Mouse (Mus musculus): ENCODE measurements at regions not wholly inside any gene's neighbourhood (a gene's known extent, or its start where the extent isn't known, plus 50 kb on each side); places are given as distances from the start of the nearest gene placed in this dataset.
"Not testable (repeated sequence)": the region's sequence is repeated elsewhere in the genome, so short reads cannot be mapped to it uniquely, and the experiment has no call there.

DNA sequence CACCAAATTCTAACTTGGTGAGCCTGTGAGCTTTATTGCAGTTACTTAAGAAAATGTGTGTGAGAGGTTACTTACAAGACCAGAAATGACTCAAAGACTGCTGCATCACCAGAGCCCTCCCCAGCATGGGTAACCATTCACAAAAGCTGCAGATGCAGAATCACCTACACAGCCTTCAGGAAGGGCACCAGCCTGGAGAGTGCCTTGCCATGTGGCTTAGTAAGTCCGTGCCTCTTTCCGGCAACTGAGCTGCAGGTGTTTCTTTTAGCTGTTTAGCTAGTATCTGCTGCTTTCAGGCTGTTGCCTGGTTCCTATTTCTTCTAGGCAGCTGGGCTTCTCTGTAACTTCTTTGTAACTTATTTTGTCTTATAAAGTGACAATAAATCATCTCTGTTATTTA lies 213.2 kb upstream of the Stxbp6 start:
- DNase-seq (ENCODE audit: low read depth in 1 of 2, low spot score in 2 of 2), result no peak

DNA sequence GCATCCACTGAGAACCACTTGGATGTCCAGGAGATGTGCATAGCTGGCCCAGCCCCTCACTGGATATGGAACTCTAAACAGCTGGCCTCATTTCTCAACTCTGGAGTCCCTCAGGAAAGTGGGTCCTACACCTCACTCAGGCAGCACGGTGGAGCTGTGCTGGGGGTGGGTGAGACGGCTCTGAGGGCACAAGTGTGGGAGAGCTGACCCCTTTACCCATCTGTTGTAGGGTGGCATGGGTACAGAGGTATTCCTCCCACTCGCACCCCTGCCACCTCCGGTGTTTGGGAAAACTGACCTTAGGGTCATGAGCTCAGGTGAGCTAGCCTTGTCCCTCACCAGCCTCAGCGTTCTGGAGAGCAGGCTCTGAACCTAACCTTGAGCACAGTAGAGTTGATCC lies 181.8 kb upstream of the Stxbp6 start:
- DNase-seq (ENCODE audit: low read depth in 1 of 2, low spot score in 2 of 2), result no peak

- DNase-seq (ENCODE audit: low read depth in 1 of 2, low spot score in 2 of 2), result no peak
These were observed 136.6 kb upstream of the Stxbp6 start for GRCm38 (mm10) chr12:45211131-45211530.

DNA sequence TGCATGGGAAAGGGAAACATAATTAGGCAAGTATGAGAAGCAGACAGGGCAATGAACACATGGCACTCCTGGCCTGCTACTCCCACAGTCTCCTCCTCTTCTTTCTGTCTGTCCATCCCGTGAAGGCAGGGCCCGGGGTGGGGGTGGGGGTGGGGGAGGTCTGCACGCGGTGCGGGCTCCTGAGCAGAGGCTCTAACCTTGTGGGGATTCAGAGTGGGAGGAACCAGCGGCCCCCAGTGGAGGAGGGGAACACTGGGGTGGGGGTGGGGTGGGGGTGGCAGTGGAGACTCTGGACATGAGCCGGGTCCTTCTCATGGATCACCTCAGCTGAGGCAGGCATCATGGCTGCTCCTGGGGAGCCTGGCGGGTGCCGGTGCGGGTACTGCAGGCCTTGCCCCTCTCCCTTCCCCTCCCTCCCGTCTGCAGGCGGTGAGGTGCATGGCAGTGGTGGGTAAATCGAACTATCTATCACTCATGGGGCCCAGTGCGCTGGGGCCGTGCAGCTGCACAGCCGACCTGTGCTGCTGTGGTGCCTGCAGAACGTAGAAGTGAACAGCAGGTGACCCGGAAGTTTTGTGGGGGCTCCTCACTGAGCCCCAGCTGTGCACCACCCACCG lies 120.9 kb upstream of the Stxbp6 start:
- DNase-seq (ENCODE audit: low read depth in 1 of 2, low spot score in 2 of 2), result no peak

DNA sequence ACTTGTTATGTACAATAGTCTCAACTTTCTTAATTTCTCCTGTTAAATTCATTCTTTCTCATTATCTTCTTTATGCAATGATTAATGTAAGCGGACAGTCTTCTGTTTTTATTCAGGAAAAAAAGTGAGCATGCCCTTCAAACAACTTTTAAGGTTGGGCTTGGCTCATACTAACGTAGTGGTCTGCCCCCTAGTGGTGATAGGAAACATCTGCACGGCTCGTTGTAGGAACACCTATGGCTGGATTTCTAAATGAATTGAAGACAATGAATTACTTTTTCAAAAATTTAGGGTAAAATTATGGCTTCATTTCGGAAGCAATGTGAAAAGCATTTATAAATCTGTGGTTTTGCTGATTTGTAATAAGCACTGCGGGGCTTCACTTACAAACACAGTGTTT lies 112.6 kb upstream of the Stxbp6 start:
- no peak for DNase-seq (ENCODE audit: low read depth in 1 of 2, low spot score in 2 of 2)

DNA sequence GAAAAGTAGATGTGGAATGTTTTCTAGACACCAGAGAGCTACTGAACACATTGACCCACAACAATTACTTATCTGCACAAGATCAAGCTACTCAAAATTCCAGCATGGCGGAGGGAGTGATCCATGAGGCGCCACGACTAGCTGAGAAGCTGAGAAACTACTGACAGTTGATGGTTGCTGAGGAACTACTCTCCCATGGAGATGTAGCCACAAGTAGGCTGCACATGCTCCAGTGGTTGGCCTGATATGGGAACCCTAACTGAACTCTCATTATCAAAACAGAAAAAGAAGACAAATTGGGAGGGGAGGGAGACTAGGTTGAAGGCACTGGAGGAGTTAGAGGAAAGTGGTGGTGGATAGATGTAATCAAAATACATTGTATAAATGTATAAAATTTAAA lies 110.0 kb upstream of the Stxbp6 start:
- no peak for DNase-seq (ENCODE audit: low read depth in 1 of 2, low spot score in 2 of 2)

- no peak for DNase-seq (ENCODE audit: low read depth in 1 of 2, low spot score in 2 of 2)
These were observed 102.9 kb upstream of the Stxbp6 start for GRCm38 (mm10) chr12:45177454-45177853.

GRCm38 (mm10) chr12:45175259-45175658 lies 100.8 kb upstream of the Stxbp6 start:
- DNase-seq (ENCODE audit: low read depth in 1 of 2, low spot score in 2 of 2), result not testable (repeated sequence)

DNA sequence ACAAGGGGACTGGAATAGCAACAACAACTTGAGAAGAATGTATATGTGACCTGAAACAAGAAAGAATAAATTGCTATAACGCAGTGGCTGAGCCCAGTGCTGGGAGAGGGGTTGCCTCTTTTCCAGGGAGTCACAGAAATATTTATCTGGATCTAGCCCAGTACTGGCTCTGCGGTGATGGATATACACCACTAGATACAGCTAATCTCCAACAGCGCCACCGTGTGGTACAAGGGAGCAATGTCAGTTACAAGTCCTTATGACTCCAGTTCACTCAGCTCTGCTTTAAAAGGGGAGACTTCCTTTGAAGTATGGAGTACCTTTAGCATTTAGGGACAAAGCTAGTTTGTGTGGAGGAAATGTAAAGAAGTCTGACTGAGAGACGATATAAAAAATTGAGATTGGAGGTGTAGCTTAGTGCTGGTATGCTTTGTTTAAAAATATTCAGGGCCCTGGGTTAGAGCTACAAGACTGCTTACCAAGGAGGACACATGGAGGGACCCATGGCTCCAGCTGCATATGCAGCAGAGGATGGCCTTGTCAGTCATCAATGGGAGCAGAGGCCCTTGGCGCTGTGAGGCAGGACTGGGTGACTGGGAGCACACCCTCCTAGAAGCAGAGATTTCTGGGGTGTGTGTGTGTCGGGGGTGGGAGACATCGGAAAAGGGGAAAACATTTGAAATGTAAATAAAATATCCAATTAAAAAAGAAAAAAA lies 97.6 kb upstream of the Stxbp6 start:
- DNase-seq (ENCODE audit: low read depth in 1 of 2, low spot score in 2 of 2), result peak in 1 of 2 experiments; percentile 12

GRCm38 (mm10) chr12:45162011-45162410 lies 87.5 kb upstream of the Stxbp6 start:
- DNase-seq (ENCODE audit: low read depth in 1 of 2, low spot score in 2 of 2), result no peak

GRCm38 (mm10) chr12:45161581-45161980 lies 87.1 kb upstream of the Stxbp6 start:
- not testable (repeated sequence) for DNase-seq (ENCODE audit: low read depth in 1 of 2, low spot score in 2 of 2)

DNA sequence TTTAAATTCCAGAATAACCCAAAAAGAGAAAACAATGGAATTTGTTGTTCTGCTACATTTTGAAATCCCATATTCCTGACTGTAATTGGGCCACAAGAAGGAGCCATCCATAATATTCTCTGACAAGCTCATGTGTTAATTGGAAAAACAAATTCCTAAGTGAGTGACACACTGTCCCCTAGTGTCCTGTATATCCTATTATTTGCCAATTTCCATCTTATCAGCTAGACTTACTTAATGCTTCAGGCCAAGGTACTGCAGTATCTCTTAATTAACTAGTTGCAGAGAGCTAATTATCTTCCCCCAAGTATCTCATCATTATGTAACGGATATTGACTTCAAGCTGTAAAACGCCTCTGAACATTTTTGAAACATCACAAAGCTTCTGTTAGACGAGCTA lies 84.5 kb upstream of the Stxbp6 start:
- DNase-seq (ENCODE audit: low read depth in 1 of 2, low spot score in 2 of 2), result no peak

GRCm38 (mm10) chr12:45137438-45138018 lies 63.0 kb upstream of the Stxbp6 start:
- DNase-seq (ENCODE audit: low read depth in 1 of 2, low spot score in 2 of 2), result no peak

DNA sequence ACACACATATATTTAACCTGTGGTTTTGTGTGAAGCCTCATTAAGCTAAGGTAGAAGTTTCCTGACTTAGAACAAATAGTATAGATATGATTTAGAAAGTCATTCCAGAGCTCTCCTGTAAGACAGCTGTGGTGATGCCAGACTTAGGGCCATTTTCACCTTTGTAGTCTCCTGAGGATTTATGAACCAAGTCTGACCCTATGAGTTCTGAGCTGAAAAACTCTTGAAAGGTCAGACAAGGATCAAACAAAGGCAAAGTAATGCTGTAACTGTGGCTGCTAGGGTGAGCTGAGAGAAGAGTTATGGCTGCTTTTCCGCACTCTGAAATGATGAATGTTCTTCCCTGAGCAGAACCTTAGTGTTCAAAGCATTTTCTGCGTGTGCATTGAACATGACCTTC lies 58.9 kb upstream of the Stxbp6 start:
- DNase-seq (ENCODE audit: low read depth in 1 of 2, low spot score in 2 of 2), result no peak

DNA sequence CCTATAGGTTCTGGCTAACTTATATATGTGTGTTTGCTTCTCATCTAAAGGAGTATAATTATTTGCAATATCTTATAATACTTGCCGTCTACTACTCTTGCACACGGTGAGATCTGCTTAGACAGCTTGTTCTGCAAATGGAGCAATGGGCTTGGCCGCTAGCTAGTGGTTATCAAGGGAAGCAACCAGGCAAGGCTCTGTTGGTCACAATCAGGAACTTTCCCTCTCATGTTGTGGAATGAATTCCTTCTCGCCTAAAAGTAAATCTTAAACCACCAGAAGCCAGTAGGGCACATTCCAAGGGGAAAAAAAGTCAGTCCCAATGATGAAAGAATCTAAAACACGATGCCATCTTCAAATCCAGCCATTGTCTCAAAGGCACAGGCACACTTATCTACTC lies 56.6 kb upstream of the Stxbp6 start:
- no peak for DNase-seq (ENCODE audit: low read depth in 1 of 2, low spot score in 2 of 2)

DNA sequence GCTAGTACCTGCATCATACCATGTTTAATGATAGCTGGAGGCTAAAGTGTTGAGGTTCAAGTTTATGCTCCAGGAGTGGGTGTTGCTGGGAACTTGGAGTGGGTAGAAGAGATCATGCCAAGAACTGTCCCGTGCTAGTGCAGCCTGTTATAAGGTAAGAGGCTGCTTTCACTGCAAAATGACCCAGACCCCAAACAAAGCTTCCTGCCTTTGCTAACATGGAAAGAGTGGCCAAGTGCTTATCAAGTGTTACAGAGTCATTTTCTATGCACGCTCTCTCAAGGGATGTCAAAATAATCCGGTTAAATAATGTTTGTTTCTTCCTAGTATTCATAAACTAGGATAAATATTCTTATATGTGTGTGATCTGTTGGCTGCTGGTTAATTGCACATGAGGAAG lies 51.4 kb upstream of the Stxbp6 start:
- no peak for DNase-seq (ENCODE audit: low read depth in 1 of 2, low spot score in 2 of 2)
